Mouse (Mus musculus): ENCODE measurements at regions not wholly inside any gene's neighbourhood (a gene's known extent, or its start where the extent isn't known, plus 50 kb on each side); places are given as distances from the start of the nearest gene placed in this dataset.

- no peak for TF ChIP-seq CTCF (IDR thresholded peaks at IDR 0.05; ENCODE audit: low read depth, low read length)
- no peak for TF ChIP-seq POLR2A (IDR thresholded peaks at IDR 0.05; ENCODE audit: extremely low read depth, insufficient read depth, low read length)
Measured at GRCm38 (mm10) chr3:149783903-149784608, 793.7 kb upstream of the Adgrl2 start.
